Mouse (Mus musculus) kidney, embryonic 15.5 days (tissue): ENCODE measurements around the gene Fbxo45. TPM values are rescaled to one million over a fixed set of nuclear protein-coding genes. Genes with fewer than 3 reads are reported as not detected.
"Not testable (repeated sequence)": the region's sequence is repeated elsewhere in the genome, so short reads cannot be mapped to it uniquely, and the experiment has no call there.

Experiments used
- ATAC-seq: fragments of 200-750 bp; cut with Nextera tagmentation; replicated peaks from 2 replicates; pipeline ENCODE4 v1.8.0; 2017; ENCODE audit warnings: moderate TSS enrichment; ENCODE audit not compliant: low FRiP score
- H3K27ac ChIP-seq: fragments of 300-500 bp; sonication (generic); 2 replicates; pipeline ENCODE4 v1.5.1; 2015; ENCODE audit warnings: mild to moderate bottlenecking, inconsistent platforms
- H3K27me3 ChIP-seq: fragments of 300-500 bp; sonication (generic); 2 replicates; pipeline ENCODE4 v1.6.1; 2015; ENCODE audit warnings: inconsistent platforms
- H3K36me3 ChIP-seq: fragments of 300-500 bp; sonication (generic); 2 replicates; pipeline ENCODE4 v1.6.1; 2015; ENCODE audit warnings: inconsistent platforms
- H3K4me1 ChIP-seq: fragments of 300-500 bp; sonication (generic); 2 replicates; pipeline ENCODE4 v1.6.1; 2015; ENCODE audit warnings: inconsistent platforms
- H3K4me2 ChIP-seq: fragments of 300-500 bp; sonication (generic); 2 replicates; pipeline ENCODE4 v1.6.1; 2015; ENCODE audit warnings: moderate library complexity, mild to moderate bottlenecking, inconsistent platforms
- H3K4me3 ChIP-seq: fragments of 300-500 bp; sonication (generic); replicated peaks from 2 replicates; pipeline ENCODE4 v1.5.1; 2015; ENCODE audit warnings: mild to moderate bottlenecking, inconsistent platforms
- H3K9ac ChIP-seq: fragments of 300-500 bp; sonication (generic); 2 replicates; pipeline ENCODE4 v1.6.1; 2015; ENCODE audit warnings: mild to moderate bottlenecking, inconsistent platforms
- H3K9me3 ChIP-seq: fragments of 300-500 bp; sonication (generic); replicated peaks from 2 replicates; pipeline ENCODE4 v1.6.1; 2016; ENCODE audit warnings: inconsistent platforms
- WGBS: fragments of 180-500 bp; shearing (Covaris S2); methylation state at CpG from one replicate; pipeline ENCODE4 v1.1.7; 2015; ENCODE audit warnings: mixed read lengths; 5-methylcytosine and 5-hydroxymethylcytosine counted together
- polyA plus RNA-seq: library from polyadenylated mRNA; unstranded; fragments of >200 nt; fragmentation: Nextera tagmentation; extraction: Ambion mirVana; gene quantifications from 2 replicates; pipeline ENCODE4 v1.2.1, GENCODE M21; 2015

The Fbxo45 gene
- polyA plus RNA-seq: 10.4 and 11.2 TPM in 2 replicates

GRCm38 (mm10) chr16:32246952-32247370 is at the start of gene Fbxo45, which contains the start of gene Wdr53:
Gene Fbxo45 (minus strand): TSS chr16:32247158.
Gene Wdr53 (plus strand): TSS chr16:32247227.
- Histone ChIP-seq H3K36me3 (peaks cover 4% of the 10 kb centered on the region), H3K27me3 (no peaks in the 10 kb centered on the region), H3K4me1 (peaks cover 28% of the 10 kb centered on the region), H3K27ac (peak within 1 kb of the TSS; percentile 93), H3K9ac (peak within 1 kb of the TSS; percentile 88), H3K9me3 (no peaks in the 10 kb centered on the region), H3K4me3 (peak within 1 kb of the TSS; percentile 78), H3K4me2 (peak within 1 kb of the TSS; percentile 75)
- WGBS: under 1% methylated on average over 48 of the region's 48 CpGs
- ATAC-seq: peak; percentile 99

- Histone ChIP-seq H3K27ac (no peak overlapping the region), H3K4me1 (no peaks in the 10 kb centered on the region), H3K36me3 (peaks cover 60% of the 10 kb centered on the region), H3K9me3 (no peaks in the 10 kb centered on the region), H3K4me2 (no peak overlapping the region), H3K27me3 (no peaks in the 10 kb centered on the region), H3K9ac (no peak overlapping the region), H3K4me3 (no peak overlapping the region)
- no peak for ATAC-seq
- 97% methylated on average over 4 of the region's 4 CpGs for WGBS
Observed at GRCm38 (mm10) chr16:32291821-32292220, 44.9 kb upstream of the Fbxo45 start.

- H3K27ac ChIP-seq: no peak overlapping the region
- H3K36me3 ChIP-seq: peaks cover 76% of the 10 kb centered on the region
- H3K4me2 ChIP-seq: no peak overlapping the region
- no peaks in the 10 kb centered on the region for H3K27me3 ChIP-seq
- H3K4me1 ChIP-seq: peaks cover 14% of the 10 kb centered on the region; the same call in 1 of the 2 replicates
- no peak overlapping the region for H3K4me3 ChIP-seq
- no peak overlapping the region for H3K9ac ChIP-seq
- no peak for ATAC-seq
- H3K9me3 ChIP-seq: peaks cover 6% of the 10 kb centered on the region; the same call in 1 of the 2 replicates
Observed at GRCm38 (mm10) chr16:32282608-32283007, 35.6 kb upstream of the Fbxo45 start.

GRCm38 (mm10) chr16:32280211-32280610 is 33.3 kb upstream of the Fbxo45 start:
- H3K36me3 ChIP-seq: peaks cover 52% of the 10 kb centered on the region
- H3K9ac ChIP-seq: no peak overlapping the region
- H3K9me3 ChIP-seq: peaks cover 6% of the 10 kb centered on the region; the same call in 1 of the 2 replicates
- WGBS: 97% methylated on average over 8 of the region's 8 CpGs
- peaks cover 18% of the 10 kb centered on the region for H3K4me1 ChIP-seq
- no peak overlapping the region; the same call in 1 of the 2 replicates for H3K4me3 ChIP-seq
- H3K4me2 ChIP-seq: no peak overlapping the region
- no peaks in the 10 kb centered on the region for H3K27me3 ChIP-seq
- no peak for ATAC-seq
- H3K27ac ChIP-seq: no peak overlapping the region

- Histone ChIP-seq H3K4me3 (peak overlapping the region; percentile 84), H3K9me3 (peaks cover 6% of the 10 kb centered on the region; the same call in 1 of the 2 replicates), H3K27ac (peak overlapping the region; percentile 99), H3K4me2 (peak overlapping the region; percentile 70), H3K36me3 (peaks cover 34% of the 10 kb centered on the region), H3K4me1 (peaks cover 18% of the 10 kb centered on the region), H3K9ac (peak overlapping the region; percentile 91), H3K27me3 (no peaks in the 10 kb centered on the region)
- no peak for ATAC-seq
- 53% methylated on average over 7 of the region's 7 CpGs for WGBS
Observed at GRCm38 (mm10) chr16:32278396-32278795, 31.4 kb upstream of the Fbxo45 start.

- WGBS: under 1% methylated on average over 75 of the region's 75 CpGs
- Histone ChIP-seq H3K36me3 (peaks cover 26% of the 10 kb centered on the region), H3K4me1 (peaks cover 18% of the 10 kb centered on the region), H3K9ac (peak within 1 kb of the TSS; percentile 91), H3K27ac (peak within 1 kb of the TSS; percentile 99), H3K4me3 (peak within 1 kb of the TSS; percentile 84), H3K4me2 (peak within 1 kb of the TSS; percentile 70), H3K9me3 (peaks cover 6% of the 10 kb centered on the region; the same call in 1 of the 2 replicates), H3K27me3 (no peaks in the 10 kb centered on the region)
- peak; percentile 96 for ATAC-seq
Observed at GRCm38 (mm10) chr16:32277308-32278256, 30.6 kb upstream of the Fbxo45 start, which contains the start of gene Rnf168. Gene Rnf168 (plus strand): TSS chr16:32277459.

- WGBS: 68% methylated on average over 1 of the region's 1 CpGs
- H3K27me3 ChIP-seq: no peaks in the 10 kb centered on the region
- H3K4me3 ChIP-seq: no peak overlapping the region
- peaks cover 14% of the 10 kb centered on the region for H3K4me1 ChIP-seq
- H3K27ac ChIP-seq: no peak overlapping the region
- H3K9me3 ChIP-seq: peaks cover 6% of the 10 kb centered on the region; the same call in 1 of the 2 replicates
- ATAC-seq: no peak
- H3K9ac ChIP-seq: no peak overlapping the region
- H3K36me3 ChIP-seq: peaks cover 12% of the 10 kb centered on the region
- H3K4me2 ChIP-seq: no peak overlapping the region
Observed at GRCm38 (mm10) chr16:32275830-32276229, 28.9 kb upstream of the Fbxo45 start.

- no peak for ATAC-seq
- no peak overlapping the region for H3K9ac ChIP-seq
- 87% methylated on average over 6 of the region's 6 CpGs for WGBS
- peaks cover 5% of the 10 kb centered on the region for H3K36me3 ChIP-seq
- no peak overlapping the region for H3K4me2 ChIP-seq
- no peak overlapping the region for H3K27ac ChIP-seq
- H3K27me3 ChIP-seq: no peaks in the 10 kb centered on the region
- peaks cover 14% of the 10 kb centered on the region for H3K4me1 ChIP-seq
- H3K4me3 ChIP-seq: no peak overlapping the region
- H3K9me3 ChIP-seq: peaks cover 1% of the 10 kb centered on the region; the same call in 1 of the 2 replicates
Observed at GRCm38 (mm10) chr16:32275041-32275440, 28.1 kb upstream of the Fbxo45 start.

GRCm38 (mm10) chr16:32273338-32273737 is 26.4 kb upstream of the Fbxo45 start:
- WGBS: 56% methylated on average over 9 of the region's 9 CpGs
- H3K9ac ChIP-seq: no peak overlapping the region
- no peak overlapping the region for H3K4me3 ChIP-seq
- H3K36me3 ChIP-seq: no peaks in the 10 kb centered on the region
- no peak overlapping the region for H3K4me2 ChIP-seq
- H3K9me3 ChIP-seq: no peaks in the 10 kb centered on the region
- no peaks in the 10 kb centered on the region for H3K27me3 ChIP-seq
- peaks cover 4% of the 10 kb centered on the region for H3K4me1 ChIP-seq
- ATAC-seq: no peak
- H3K27ac ChIP-seq: no peak overlapping the region

GRCm38 (mm10) chr16:32271291-32271690 is 24.3 kb upstream of the Fbxo45 start, which contains the start of gene Smco1:
Gene Smco1 (plus strand): TSS chr16:32271468.
- Histone ChIP-seq H3K4me2 (no peak within 1 kb of the TSS), H3K27me3 (no peaks in the 10 kb centered on the region), H3K4me3 (no peak within 1 kb of the TSS), H3K27ac (no peak within 1 kb of the TSS), H3K36me3 (no peaks in the 10 kb centered on the region), H3K9ac (no peak within 1 kb of the TSS), H3K4me1 (no peaks in the 10 kb centered on the region), H3K9me3 (no peaks in the 10 kb centered on the region)
- WGBS: 86% methylated on average over 11 of the region's 11 CpGs
- ATAC-seq: no peak

GRCm38 (mm10) chr16:32264225-32264624 is 17.3 kb upstream of the Fbxo45 start:
- not testable (repeated sequence) for H3K27me3 ChIP-seq, H3K9me3 ChIP-seq, H3K27ac ChIP-seq, H3K4me3 ChIP-seq, H3K4me1 ChIP-seq, H3K9ac ChIP-seq, H3K4me2 ChIP-seq, H3K36me3 ChIP-seq, ATAC-seq
- 96% methylated on average over 2 of the region's 2 CpGs for WGBS

- Histone ChIP-seq H3K4me2 (peak overlapping the region; percentile 75), H3K27me3 (no peaks in the 10 kb centered on the region), H3K4me3 (peak overlapping the region; percentile 78), H3K27ac (peak overlapping the region; percentile 93), H3K4me1 (peaks cover 28% of the 10 kb centered on the region), H3K9ac (peak overlapping the region; percentile 88), H3K36me3 (no peaks in the 10 kb centered on the region), H3K9me3 (no peaks in the 10 kb centered on the region)
- peak; percentile 52; the same call in 1 of the 2 replicates for ATAC-seq
- WGBS: 0% methylated on average over 41 of the region's 41 CpGs
Observed at GRCm38 (mm10) chr16:32246351-32246791, 587 bp downstream of the Fbxo45 start.
